Mouse (Mus musculus) cerebellum, postnatal 4 days (tissue): Measurements from ENCODE around the gene Rbks.
"Not testable (repeated sequence)": the region's sequence is repeated elsewhere in the genome, so short reads cannot be mapped to it uniquely, and the experiment has no call there.

Source experiments
- DNase-seq, 2 experiments: peaks; one replicate each; pipeline ENCODE4 v3.0.0; 2022; ENCODE audit warnings: low spot score in 2 of 2, mixed read lengths in 1 of 2

The Rbks gene

DNA sequence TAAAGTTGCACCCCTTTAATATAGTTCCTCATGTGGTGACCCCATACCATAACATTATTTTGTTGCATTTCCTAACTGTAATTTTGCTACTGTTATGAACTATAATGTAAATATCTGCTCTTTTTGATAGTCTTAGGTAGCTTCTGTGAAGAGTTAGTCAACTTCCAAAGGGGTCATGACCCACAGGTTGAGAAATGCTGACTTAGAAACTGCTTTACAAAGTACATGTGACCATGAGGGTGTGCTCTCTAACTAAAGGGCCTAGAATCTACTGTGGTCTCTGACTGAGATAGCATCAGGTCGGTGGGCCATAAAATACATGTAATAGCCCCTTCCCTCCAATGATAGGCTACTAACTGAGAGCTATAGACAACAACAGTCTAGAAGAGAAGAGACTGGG, 19.4 kb downstream of the Rbks start:
- no peak for DNase-seq

DNA sequence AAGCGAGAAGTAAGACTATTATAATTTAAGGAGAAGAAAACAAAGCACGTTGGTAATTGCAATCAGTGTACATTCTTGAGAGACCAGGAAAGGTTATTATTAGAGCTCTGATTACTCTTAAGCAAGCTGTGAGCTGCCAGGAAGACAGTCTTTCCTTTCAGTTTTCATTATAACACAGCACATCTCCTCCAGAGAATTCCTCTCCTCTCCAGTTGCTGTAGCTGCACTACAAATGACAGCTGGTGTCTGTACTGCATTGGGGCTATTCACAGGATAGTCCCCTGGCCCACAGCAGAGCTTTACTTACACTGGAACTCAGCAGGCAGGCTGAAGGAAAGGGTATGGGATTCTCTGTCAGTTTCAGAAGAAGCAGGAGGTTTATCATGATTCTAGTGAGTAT, 24.0 kb downstream of the Rbks start:
- DNase-seq: no peak

DNA sequence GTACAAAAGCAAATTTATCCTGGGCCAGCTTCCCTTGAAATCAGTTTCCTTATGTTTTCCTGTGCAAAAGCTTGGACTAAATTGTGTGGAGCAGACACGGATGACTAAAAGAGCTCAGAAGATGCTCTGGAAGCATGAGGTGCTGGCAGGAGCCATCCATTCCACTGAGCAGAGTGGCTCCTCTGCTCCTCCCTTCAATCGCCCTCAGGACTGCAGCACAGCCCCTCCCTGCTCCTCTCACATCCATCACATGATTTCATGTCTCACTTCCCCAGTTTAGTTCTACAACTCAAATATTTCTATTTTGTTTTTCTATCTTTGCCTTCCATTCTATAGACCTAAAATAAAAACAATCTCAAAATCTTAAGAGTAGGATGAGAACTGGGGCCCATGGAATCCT, 26.3 kb downstream of the Rbks start:
- no peak for DNase-seq

DNA sequence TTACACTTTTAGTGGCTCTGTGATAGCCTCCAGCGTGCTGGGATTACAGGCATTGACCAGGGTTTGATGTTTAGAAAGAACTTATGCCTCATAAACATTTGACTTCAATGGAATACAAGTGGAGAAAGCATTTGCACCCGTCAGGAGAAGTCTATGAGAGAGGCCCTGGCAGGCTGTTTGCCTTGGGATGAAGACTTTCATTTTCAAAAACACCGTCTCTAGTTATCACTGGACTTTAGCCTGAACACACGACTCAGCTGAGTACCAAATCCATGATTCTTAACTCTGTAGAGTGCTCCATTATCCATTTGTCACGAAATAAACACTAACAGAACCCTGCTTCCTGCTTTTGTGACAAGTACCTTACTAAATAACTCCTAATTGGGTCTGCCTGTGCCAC, 27.4 kb downstream of the Rbks start:
- DNase-seq: no peak

DNA sequence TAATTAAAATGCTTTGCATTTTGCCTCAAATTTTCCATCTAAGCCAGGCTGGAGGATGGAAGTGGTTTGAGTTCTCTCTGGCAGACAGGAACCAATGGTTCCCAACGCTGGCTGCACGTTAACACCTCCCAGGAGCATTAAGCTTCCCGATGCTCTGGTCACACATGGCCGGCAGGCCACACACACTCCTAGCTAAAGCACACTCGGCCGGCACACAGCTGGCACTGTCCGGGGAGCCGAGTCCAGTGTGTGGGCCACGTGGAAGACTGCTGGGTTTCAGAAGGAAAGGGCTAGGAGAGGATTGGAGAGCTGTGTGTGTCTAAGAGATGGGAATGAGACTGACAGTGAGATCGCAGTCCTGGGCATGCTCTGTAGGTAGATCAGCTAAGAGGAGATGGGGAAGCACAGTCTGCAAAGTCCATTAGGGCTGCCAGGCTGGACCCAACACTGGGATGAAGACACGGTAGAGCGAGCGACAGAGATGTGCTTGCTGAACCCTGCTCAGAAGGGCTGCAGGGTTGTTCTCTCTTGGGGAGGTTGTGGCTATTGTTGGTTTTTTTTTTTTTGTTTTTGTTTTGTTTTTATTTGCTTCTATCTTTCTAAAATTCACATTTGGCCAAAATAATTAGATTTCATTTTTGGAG, 29.0 kb downstream of the Rbks start:
- DNase-seq: no peak

DNA sequence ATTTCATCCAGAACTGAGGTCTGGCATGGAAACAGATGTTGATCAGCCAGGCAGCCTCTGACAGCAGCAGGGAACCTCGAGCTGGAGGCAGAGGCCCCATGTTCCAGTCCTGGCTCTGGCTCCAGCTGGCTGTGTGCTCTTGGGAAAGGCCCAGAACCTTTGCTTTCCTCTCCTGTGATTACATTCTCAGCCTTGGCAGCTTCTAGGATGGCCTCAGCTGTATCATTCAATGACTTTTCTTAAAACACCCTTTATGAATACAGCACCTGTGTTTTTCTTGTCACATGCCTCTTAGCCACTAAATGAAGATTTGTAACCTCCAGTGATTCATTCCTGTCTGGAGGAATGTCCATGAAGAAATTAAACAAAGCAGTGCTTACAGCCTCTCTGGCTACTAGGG, 31.3 kb downstream of the Rbks start:
- no peak for DNase-seq

DNA sequence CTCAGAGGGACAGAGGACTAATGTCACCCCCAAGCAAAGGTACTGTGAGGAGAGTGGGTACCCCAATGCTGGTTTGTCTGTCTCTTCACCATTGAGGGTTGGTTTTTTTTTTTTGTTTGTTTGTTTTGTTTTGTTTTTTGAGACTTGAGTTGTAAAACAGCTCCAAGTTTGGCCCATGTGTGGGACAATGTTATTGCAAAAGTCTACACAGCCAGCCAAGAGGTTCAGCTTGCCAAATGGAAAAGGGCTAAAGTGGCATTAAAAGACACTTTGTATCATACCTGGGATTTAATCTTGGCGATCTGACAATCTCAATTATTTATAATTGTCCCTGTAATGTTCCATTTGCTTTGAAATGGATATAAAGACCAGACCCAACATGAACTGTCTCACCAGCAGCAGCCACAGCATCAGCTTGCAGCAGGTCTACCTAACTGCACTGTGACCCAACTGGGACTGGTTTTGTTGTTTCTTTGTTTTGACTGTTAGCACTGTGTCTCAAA, 41.7 kb downstream of the Rbks start:
- DNase-seq: no peak

DNA sequence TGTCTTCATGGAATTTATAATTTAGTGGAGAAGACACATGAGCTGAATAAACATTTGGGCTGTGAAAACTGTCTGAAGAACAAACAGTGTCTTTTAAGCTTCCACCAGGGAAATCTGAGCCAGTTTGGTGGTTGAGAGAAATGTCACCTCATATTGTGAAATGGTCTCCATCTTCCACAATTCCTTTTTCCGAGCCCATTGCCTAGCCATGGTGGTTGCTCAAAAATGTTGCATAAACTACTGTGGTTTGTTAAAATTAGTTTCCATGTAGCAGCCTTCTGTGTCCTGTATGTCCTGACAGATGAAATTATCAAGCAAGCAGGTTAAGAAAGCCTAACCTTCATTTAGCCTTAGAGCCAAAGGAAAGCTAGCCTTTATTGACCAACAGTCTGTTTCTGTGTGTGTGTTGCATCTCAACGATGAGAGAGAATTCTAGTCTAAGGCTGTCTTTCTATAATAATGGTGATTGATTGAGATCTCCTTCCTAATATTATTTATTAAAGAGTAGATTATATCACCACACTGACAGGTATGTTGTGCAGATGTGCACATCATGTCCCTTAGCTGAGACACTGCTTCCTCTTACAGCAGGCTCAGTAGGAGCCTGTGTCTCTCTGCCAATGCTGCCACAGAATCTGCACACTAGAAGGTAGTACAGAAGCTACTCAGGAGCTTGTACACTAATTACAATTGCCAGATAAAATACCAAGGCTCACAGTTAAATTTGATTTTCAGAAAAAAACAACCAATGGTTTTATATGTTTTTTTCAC, 46.7 kb downstream of the Rbks start:
- DNase-seq: no peak

DNA sequence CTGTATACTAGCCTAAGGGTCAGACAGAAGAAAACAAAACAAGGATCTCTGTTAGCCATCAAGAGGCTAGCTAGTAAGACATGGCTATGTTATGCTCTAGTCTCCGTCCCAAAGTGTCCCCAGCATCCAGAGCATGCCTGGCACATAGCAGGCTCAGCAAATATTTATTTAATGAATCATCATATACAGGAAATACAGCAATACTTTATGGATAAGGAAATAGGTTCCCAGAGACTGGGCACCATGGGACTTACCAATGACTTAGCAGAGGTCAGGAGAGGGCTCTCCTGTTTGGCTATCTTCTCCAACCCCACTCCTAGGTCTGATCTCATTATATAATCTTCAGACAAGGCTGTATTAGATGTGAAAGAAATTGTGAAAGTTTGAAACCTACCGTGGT, 50.1 kb downstream of the Rbks start:
- DNase-seq: no peak

DNA sequence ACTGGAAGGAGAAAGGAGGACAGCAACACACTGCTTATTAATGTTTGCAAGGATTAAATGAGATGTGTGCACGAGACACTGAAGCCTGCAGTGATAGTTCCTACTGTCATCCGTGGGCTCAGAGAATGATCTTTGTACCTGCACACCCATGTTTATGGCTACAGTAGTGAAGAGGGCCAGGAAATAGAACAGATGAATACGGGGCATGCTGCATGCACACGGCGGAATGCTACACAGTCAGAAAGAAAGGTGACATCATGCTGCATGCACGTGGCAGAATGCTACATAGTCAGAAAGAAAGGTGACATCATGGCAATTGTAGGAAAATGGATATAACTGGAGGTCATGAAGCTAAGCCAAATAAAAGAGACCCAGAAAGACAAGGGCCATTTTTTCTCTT, 50.9 kb downstream of the Rbks start:
- no peak for DNase-seq

DNA sequence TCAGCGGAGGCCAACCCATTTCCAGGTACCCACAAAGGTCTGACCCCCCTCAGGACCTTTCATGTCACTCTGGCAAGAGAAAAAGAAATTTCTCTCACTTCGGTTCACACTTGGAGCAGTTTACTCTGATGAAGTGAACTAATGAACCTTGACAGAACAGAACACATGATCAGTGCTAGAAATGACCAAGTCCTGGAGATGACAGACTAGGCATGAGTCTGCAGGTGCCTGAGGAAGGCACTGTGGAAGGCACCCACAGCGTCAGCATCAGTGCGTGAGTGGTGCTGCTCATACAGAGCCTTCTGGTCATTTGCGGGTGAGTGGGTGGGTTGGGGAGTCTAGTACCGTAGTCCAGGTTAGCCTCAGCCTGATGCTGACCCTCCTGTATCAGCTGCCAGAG, 51.6 kb downstream of the Rbks start:
- DNase-seq: no peak

DNA sequence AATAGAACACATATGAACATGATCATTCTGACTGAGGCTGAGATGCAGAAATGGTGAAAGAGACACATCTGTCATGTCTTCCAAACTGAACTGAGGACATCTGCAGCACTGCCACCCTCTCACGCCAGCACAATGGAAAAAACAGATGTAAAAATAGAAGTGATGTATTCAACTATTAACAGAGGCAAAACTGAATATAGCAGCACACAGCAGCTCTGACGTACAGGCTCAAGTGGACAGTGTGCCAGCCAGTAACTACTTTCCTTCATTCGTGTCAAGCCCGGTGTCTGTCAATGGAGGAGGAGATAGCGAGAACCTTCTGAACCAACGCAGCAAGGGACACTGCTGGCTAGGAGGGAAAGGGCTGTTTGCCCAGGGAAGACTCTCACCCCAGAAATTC, 52.6 kb downstream of the Rbks start:
- DNase-seq: no peak

DNA sequence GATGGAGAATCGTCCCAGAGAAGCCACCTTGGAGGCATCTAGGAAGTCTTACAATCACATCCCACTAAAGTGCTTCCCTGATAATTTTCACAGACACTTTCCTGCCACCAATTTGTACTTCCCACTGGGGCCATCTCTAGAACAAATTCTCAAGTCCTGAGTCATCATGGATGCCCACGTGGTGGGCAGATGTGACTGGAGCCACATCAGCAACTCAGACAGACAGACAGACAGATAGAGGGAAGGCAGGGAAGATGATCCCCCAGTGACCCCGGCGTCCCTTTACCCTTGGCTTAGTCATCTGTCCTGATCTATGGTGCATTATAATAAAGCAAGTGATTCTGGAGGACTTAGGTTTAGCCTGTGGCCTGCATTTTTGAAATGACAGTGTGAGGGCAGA, 53.2 kb downstream of the Rbks start:
- DNase-seq: no peak

DNA sequence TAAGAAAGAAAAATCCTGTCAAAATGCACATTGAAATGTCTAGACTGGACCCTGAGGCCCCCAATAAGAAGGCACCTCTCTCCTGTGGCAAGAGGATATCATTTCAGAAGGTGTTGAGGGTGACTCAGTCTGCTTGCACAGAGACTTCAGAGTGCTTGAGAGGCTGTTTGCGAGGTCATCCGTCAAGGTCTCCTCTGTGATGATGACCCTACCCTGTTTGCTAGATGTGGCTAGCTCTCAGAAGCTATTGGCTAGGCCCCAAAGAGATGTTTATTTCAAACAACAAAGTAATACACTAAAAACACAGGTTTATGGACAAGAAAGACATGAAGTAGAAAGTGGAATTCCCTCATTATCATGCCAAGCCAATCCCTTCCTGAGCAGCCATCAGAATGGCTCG, 55.1 kb downstream of the Rbks start:
- no peak for DNase-seq

DNA sequence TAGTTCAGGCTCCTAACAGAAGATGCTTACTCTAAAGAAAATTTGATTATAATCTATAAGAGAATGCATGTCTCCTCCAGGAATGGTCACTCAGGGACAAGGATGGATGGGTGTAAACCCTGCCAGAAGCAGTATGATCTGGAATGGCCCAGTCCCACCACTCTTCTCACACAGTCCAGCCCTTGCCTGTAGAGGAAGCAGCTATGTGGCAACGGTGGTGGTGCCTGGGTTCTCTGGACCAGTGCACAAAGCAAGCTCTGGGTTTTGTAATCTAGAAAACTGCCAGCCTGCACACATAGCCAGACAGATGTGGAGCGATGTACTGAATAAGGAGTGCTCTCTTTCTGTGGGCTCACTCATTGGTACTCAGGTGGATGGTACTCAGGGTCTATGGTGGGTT, 56.9 kb downstream of the Rbks start:
- no peak for DNase-seq

DNA sequence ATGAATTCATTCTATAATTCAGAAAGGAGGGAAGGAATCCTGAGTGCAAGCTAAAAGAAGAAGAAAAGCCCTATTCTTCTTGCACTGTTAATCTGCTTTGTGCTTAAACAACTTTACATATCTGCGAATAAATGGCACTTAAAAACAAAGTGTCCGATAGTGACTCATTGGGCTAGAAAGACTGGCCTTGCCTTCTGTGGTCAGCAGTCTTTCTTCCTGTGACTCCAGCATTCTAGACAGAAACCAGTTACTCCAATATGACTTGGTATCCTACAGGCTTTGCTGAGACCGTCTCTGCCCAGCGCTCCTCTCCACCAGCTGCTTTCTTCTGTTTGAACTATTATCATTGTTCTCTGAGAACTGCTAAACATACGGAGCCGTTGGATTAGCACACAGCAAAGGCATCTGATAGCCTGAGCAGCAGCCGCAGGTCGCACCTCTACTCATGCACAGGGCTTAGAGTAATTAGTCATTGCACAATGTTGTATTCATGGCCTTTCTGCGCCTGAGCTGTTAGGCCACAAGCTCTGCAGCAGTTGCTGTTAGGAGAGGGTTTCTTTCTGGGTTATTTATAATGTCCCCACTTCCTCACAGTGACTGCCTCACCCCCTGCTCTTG, 60.7 kb downstream of the Rbks start:
- DNase-seq: no peak

DNA sequence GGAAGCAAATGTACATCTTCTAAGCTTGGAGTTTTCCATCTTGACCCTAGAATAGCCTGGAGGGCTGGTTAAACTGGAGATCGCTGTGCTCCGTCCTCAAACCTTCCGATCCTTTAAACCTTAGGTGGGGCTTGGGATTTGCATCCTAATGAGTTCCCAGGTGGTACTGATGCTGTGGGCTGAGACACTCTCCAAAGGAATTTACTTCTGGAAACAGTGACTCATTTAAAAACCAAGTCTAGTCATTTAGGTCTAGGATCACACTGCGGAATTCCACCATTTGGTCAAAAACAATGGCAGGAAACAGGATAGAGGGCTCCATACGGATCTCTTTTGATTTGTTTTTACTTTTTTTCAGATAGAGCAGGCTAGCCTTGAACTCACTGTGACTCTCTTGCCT, 62.7 kb downstream of the Rbks start:
- no peak for DNase-seq

DNA sequence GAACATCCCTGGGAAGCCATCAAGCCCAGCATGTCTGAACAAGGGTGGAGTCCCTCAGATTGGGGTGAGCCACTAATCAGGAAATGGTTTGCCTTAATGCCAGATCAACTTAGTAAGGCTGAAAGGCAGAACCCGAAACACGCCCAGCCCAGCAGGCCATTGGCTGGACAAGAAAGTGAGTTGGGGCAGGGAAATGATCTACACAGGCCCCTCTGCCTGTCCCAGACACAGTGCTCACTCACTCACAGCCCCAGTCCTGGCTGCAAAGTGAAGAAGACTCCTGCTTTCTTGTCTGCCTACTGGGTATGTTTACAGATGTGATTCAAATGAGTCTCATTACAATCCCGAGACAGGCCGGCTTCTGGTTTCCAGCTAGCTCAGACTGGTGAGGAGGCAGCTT, 63.3 kb downstream of the Rbks start:
- no peak for DNase-seq

DNA sequence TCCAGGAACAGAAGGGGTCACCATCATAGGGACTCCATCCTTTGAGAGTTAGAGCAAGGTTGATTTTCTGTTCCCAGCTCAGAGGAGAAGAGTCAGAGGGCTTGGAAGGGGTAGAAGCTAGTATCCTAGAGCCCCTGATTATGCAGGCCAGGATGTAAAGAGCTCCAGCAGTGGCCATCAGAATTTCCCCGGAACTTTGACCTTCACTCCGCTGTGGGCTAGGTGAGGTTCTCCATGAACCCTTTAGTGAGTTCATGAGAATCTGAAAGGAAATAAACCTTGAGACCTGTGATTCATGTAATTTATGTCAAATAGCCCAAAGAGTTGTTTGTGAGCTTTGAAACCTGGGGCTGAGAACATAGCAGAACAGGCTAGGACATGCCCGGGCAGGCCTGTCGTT, 66.3 kb downstream of the Rbks start:
- not testable (repeated sequence) for DNase-seq

DNA sequence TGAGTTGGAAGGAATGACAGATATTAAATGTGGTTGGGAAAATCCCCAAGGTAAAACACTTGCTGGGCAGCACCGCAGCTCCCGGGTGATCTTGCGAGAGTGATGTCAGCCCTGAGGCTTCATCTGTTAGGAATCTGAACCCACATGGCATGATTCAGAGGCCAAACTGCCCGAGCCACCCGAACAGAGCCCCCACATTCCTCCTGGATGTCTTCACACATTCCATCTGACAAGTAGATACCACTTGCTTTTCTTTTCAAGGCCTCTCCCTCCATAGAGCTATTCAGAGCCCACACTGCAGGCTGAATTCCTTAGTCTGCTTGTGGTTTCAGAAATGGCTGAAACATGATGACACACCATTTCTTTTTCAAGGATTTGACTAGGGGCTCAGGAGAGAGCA, 67.4 kb downstream of the Rbks start:
- no peak for DNase-seq

DNA sequence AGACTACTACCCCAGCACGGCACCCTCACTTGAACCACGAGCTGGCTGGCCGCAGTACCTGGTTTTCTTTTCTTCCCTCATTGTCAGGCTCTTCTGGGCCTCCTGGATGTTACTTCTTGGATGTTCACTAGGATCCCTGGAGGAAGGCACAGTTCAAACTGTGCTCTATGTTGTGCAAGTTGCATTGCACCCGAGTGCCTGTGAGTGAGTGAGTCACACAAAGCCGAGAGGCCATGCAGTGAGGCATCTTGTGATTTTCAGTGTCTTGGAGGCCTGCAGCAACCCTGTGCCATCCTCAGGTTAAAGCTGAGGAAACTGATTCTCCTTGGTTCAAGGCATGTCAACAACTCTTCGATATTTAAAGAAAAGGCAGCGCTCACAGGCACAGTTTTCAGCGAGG, 68.9 kb downstream of the Rbks start:
- DNase-seq: no peak

DNA sequence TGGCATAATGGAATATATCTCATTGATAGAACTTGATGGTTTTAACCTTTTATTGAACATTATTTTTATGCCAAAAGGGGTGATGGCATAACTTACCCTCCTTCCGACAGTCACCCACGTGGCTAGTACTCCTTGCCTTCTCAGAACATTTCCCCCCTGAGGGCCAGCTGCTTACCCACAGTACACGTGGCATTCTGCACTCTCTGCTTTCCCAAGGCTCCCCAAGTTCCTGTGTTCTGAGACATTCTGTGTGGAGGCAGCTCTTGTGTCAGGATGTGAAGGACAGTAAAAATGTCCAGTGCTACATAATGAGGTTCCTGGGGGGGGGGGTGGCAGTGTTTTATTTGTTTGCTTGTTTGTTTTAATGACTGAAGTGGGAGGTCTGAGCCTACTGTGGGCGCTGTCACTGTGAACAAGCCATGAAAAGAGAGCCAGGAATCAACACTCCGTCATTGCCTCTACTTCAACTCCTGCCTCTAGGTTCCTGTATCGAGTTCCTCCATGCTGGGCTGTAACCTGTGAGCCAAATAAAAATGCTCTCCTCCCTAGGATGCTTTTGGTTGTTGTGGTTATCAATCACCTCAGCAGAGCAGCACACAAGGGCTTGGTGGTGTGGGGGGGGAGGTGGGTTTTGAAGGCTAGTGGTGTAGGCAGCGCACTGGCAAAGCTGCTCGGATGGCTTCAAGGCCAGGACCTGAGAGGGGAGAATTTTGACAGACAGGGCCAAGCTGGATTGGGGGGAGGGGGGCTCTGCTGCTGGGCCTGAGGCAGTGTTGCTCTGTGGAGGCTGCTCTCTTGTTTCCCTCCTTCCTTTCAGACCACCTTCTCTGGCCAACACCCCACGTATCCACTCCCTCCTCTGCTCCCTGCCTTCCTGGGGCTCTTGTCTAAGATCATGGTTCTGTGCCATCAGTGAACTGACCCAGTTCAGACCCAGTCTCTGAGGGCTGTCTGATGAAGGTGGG, 69.6 kb downstream of the Rbks start:
- DNase-seq: no peak
